Mouse (Mus musculus) small intestine, adult 2 months (tissue): ENCODE results near the gene Pno1.

Experiments used
- CTCF ChIP-seq: fragments of 200-500 bp; IDR thresholded peaks from 2 replicates; pipeline ENCODE4 v1.5.1; 2012; ENCODE audit warnings: low read depth, mild to moderate bottlenecking, control low read depth, inconsistent platforms, low read length, moderate library complexity, mixed read lengths; ENCODE audit not compliant: insufficient replicate concordance, insufficient read length; ENCODE audit errors: extremely low read depth
- POLR2A ChIP-seq: fragments of 200-500 bp; IDR thresholded peaks from 2 replicates; pipeline ENCODE4 v1.6.1; 2012; ENCODE audit warnings: low read depth, mild to moderate bottlenecking, control low read depth, inconsistent platforms, low read length, moderate library complexity

DNA sequence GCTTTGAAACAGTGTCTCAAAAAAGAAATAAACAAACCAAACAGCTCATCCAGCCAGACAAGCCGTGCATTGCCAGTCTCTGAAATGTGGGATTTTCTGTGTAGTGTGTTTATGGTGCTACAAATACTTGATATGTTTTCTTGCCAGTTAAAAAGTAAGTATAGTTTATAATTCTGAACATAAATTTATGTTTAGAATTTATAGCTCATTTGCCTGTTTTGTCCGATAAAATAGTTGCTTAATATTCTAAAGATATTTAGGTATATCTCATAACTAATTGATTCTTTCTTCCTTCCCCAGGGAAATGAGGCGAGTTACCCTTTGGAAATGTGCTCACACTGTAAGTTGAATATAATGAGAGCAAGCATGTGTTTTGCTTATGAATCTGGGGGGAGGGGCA is 29.6 kb downstream of the Pno1 start, which contains the start of gene Wdr92:
- no peak for TF ChIP-seq CTCF
- TF ChIP-seq POLR2A, result no peak
